Mouse (Mus musculus): ENCODE data around the gene Phf1. TPM values are rescaled to one million over a fixed set of nuclear protein-coding genes. Genes with fewer than 3 reads are reported as not detected.
A peak's percentile ranks its signal among the peaks of the same experiment; 100 is the strongest.

Phf1 gene
- polyA plus RNA-seq, 1 experiment from 2014 or later = 9.8 TPM

DNA sequence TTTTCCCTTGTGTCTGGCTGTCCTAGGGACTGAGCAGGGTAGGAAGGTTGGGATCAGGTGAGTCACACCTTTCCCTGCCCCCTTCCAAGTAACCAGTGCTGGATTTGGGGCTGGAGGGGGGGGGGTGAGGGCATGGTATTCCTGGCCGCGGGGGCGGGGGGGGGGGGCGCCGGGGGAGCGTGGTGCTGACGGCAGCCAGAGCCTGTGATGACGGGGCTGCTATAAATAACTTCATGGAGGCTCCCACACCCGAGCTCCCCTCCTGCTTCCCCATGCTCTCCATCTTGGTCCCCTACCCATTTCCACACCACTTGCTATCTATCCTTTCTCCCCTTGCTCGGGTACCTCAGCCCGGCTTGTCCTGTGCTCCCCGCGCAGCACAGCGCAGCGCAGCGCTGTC lies 20.9 kb downstream of the Phf1 start:
- H3K9ac ChIP-seq (ENCODE audit: low read depth, low read length) = peak overlapping the region; percentile 38; the same call in 1 of the 2 replicates
- H3K36me3 ChIP-seq (ENCODE audit: insufficient read depth, low read length) = peaks cover 25% of the 10 kb centered on the region
- H3K4me1 ChIP-seq (replicated peaks; ENCODE audit: insufficient read depth, low read length) = peaks cover 32% of the 10 kb centered on the region
- no peak for DNase-seq (ENCODE audit: low spot score)
- no peak for ATAC-seq (replicated peaks; ENCODE audit: low FRiP score, low read depth)
- H3K9me3 ChIP-seq (replicated peaks; ENCODE audit: low read length) = no peaks in the 10 kb centered on the region
- no peak for TF ChIP-seq CTCF (IDR thresholded peaks at IDR 0.05; ENCODE audit: low read depth)
- no peaks in the 10 kb centered on the region for H3K27me3 ChIP-seq (ENCODE audit: insufficient read depth, low read length)
- whole genome bisulfite sequencing = 40% methylated on average over 8 of the region's 16 CpGs
- H3K27ac ChIP-seq = no peak overlapping the region
- peak overlapping the region; percentile 36 for H3K4me2 ChIP-seq (ENCODE audit: low read length)
- H3K4me3 ChIP-seq (replicated peaks; ENCODE audit: low read depth, low read length) = no peak overlapping the region

- ATAC-seq (replicated peaks; ENCODE audit: low FRiP score, low read depth) = no peak
These were observed 23.5 kb downstream of the Phf1 start for GRCm38 (mm10) chr17:26956309-26956708.

DNA sequence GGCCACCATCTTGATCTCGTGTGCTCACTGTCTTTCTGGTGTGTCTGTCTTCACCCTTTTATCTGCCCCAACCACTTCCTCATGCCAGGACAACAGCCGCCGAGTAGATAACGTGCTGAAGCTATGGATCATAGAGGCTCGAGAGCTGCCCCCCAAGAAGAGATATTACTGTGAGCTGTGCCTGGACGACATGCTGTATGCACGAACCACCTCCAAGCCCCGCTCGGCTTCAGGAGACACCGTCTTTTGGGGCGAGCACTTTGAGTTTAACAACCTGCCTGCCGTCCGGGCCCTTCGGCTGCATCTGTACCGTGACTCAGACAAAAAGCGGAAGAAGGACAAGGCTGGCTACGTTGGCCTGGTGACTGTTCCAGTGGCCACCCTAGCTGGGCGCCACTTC lies 24.0 kb downstream of the Phf1 start:
- peaks cover 18% of the 10 kb centered on the region; the same call in 1 of the 2 replicates for H3K4me1 ChIP-seq (replicated peaks; ENCODE audit: insufficient read depth, low read length)
- no peaks in the 10 kb centered on the region for H3K9me3 ChIP-seq (replicated peaks; ENCODE audit: low read length)
- H3K4me3 ChIP-seq (replicated peaks; ENCODE audit: low read depth, low read length) = no peak overlapping the region
- 89% methylated on average over 18 of the region's 18 CpGs for WGBS
- H3K27me3 ChIP-seq (ENCODE audit: insufficient read depth, low read length) = no peaks in the 10 kb centered on the region
- no peak overlapping the region for H3K4me2 ChIP-seq (ENCODE audit: low read length)
- H3K9ac ChIP-seq (ENCODE audit: low read depth, low read length) = no peak overlapping the region
- DNase-seq (ENCODE audit: low spot score) = no peak
- H3K36me3 ChIP-seq (ENCODE audit: insufficient read depth, low read length) = peaks cover 47% of the 10 kb centered on the region
- TF ChIP-seq CTCF (IDR thresholded peaks at IDR 0.05; ENCODE audit: low read depth) = no peak
- no peak overlapping the region for H3K27ac ChIP-seq
- no peak for ATAC-seq (replicated peaks; ENCODE audit: low FRiP score, low read depth)

More at GRCm38 (mm10) chr17:26956309-26956708, 23.5 kb downstream of the Phf1 start:
- no peaks in the 10 kb centered on the region for H3K9me3 ChIP-seq (replicated peaks; ENCODE audit: low read length)
- TF ChIP-seq CTCF (IDR thresholded peaks at IDR 0.05; ENCODE audit: low read depth) = no peak
- H3K9ac ChIP-seq (ENCODE audit: low read depth, low read length) = no peak overlapping the region
- H3K4me1 ChIP-seq (replicated peaks; ENCODE audit: insufficient read depth, low read length) = peaks cover 21% of the 10 kb centered on the region; the same call in 1 of the 2 replicates
- H3K4me3 ChIP-seq (replicated peaks; ENCODE audit: low read depth, low read length) = no peak overlapping the region
- 77% methylated on average over 5 of the region's 5 CpGs for WGBS
- H3K36me3 ChIP-seq (ENCODE audit: insufficient read depth, low read length) = peaks cover 42% of the 10 kb centered on the region
- H3K27ac ChIP-seq = no peak overlapping the region
- DNase-seq (ENCODE audit: low spot score) = no peak
- H3K4me2 ChIP-seq (ENCODE audit: low read length) = no peak overlapping the region
- H3K27me3 ChIP-seq (ENCODE audit: insufficient read depth, low read length) = no peaks in the 10 kb centered on the region

DNA sequence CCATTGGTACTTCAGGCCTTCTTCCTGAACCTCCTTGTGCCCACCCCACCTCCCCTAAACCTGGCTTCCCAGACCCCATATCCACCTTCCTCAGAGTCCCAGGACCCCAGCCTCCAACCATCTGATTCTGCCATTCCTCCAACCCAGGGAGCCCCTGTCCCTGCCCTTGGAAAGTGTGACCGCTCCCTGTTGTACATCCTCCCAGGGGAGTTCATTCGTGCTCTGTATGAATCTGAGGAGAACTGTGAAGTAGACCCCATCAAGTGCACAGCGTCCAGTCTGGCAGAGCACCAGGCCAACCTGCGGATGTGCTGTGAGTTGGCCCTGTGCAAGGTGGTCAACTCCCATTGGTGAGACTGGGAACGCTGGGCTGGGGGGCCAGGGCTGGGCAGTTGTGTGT lies 25.0 kb downstream of the Phf1 start:
- TF ChIP-seq CTCF (IDR thresholded peaks at IDR 0.05; ENCODE audit: low read depth) = no peak
- Histone ChIP-seq H3K4me3 (replicated peaks; ENCODE audit: low read depth, low read length) (no peak overlapping the region), H3K36me3 (ENCODE audit: insufficient read depth, low read length) (peaks cover 56% of the 10 kb centered on the region), H3K27me3 (ENCODE audit: insufficient read depth, low read length) (no peaks in the 10 kb centered on the region), H3K9ac (ENCODE audit: low read depth, low read length) (no peak overlapping the region), H3K4me2 (ENCODE audit: low read length) (no peak overlapping the region), H3K27ac (no peak overlapping the region), H3K9me3 (replicated peaks; ENCODE audit: low read length) (no peaks in the 10 kb centered on the region), H3K4me1 (replicated peaks; ENCODE audit: insufficient read depth, low read length) (peaks cover 8% of the 10 kb centered on the region; the same call in 1 of the 2 replicates)
- no peak for DNase-seq (ENCODE audit: low spot score)
- ATAC-seq (replicated peaks; ENCODE audit: low FRiP score, low read depth) = no peak
- 94% methylated on average over 5 of the region's 5 CpGs for WGBS

DNA sequence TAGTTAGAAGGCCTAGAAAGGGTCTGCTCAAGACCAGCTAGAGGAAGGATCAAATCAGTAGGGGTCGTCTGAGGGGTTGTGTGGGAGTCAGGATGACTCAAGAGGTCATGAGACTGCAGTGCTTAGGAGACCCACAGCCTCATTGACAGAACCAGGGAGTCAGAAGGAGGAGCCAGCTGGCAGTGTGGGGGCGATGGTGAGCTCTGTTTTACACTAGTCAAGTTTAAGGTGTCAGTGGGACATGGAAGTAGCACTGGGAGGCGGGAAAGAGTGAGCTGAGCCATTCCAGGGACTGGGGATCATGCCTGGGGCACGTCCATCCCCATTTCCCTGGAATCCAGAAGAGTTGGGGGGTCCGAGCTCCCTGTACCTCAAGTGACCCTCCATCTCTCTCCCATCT lies 26.0 kb downstream of the Phf1 start:
- H3K9me3 ChIP-seq (replicated peaks; ENCODE audit: low read length) = no peaks in the 10 kb centered on the region
- H3K4me1 ChIP-seq (replicated peaks; ENCODE audit: insufficient read depth, low read length) = no peaks in the 10 kb centered on the region
- no peak overlapping the region for H3K4me3 ChIP-seq (replicated peaks; ENCODE audit: low read depth, low read length)
- no peak for TF ChIP-seq CTCF (IDR thresholded peaks at IDR 0.05; ENCODE audit: low read depth)
- peaks cover 57% of the 10 kb centered on the region for H3K36me3 ChIP-seq (ENCODE audit: insufficient read depth, low read length)
- DNase-seq (ENCODE audit: low spot score) = no peak
- no peak overlapping the region for H3K4me2 ChIP-seq (ENCODE audit: low read length)
- WGBS = 56% methylated on average over 5 of the region's 5 CpGs
- no peaks in the 10 kb centered on the region for H3K27me3 ChIP-seq (ENCODE audit: insufficient read depth, low read length)
- H3K27ac ChIP-seq = no peak overlapping the region
- no peak overlapping the region for H3K9ac ChIP-seq (ENCODE audit: low read depth, low read length)
- no peak for ATAC-seq (replicated peaks; ENCODE audit: low FRiP score, low read depth)

DNA sequence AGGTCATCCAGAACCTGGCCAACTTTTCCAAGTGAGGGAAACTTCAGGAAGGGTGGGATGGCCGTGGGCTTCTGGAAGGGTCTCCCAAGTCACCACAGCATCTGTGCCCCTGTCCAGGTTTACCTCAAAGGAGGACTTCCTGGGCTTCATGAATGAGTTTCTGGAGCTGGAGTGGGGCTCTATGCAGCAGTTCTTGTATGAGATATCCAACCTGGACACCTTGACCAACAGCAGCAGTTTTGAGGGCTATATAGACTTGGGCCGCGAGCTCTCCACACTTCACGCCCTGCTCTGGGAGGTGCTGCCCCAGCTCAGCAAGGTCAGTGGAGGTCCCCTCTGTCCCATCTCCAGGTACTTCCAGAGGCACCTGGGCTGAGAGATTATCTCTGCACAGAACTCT lies 27.0 kb downstream of the Phf1 start:
- no peak overlapping the region for H3K27ac ChIP-seq
- ATAC-seq (replicated peaks; ENCODE audit: low FRiP score, low read depth) = no peak

More for the DNA sequence above, 27.0 kb downstream of the Phf1 start:
- H3K9me3 ChIP-seq (replicated peaks; ENCODE audit: low read length) = no peaks in the 10 kb centered on the region
- 94% methylated on average over 4 of the region's 4 CpGs for WGBS
- no peak overlapping the region for H3K4me3 ChIP-seq (replicated peaks; ENCODE audit: low read depth, low read length)
- peaks cover 57% of the 10 kb centered on the region for H3K36me3 ChIP-seq (ENCODE audit: insufficient read depth, low read length)
- no peak overlapping the region for H3K9ac ChIP-seq (ENCODE audit: low read depth, low read length)
- no peak for DNase-seq (ENCODE audit: low spot score)
- TF ChIP-seq CTCF (IDR thresholded peaks at IDR 0.05; ENCODE audit: low read depth) = no peak
- H3K4me1 ChIP-seq (replicated peaks; ENCODE audit: insufficient read depth, low read length) = no peaks in the 10 kb centered on the region
- H3K4me2 ChIP-seq (ENCODE audit: low read length) = no peak overlapping the region
- no peaks in the 10 kb centered on the region for H3K27me3 ChIP-seq (ENCODE audit: insufficient read depth, low read length)

All from kidney, postnatal 0 days (tissue).